Mouse (Mus musculus) intestine, postnatal 0 days (tissue): ENCODE data around the gene Aspscr1. TPM values are rescaled to one million over a fixed set of nuclear protein-coding genes. Genes with fewer than 3 reads are reported as not detected.

Experiments used
- ATAC-seq: fragments of 200-750 bp; cut with Nextera tagmentation; 2 replicates; pipeline ENCODE4 v1.8.0; 2017; ENCODE audit warnings: mild to moderate bottlenecking, moderate TSS enrichment, moderate library complexity
- H3K27ac ChIP-seq: fragments of 300-500 bp; sonication (generic); 2 replicates; pipeline ENCODE4 v1.5.1; 2014; ENCODE audit warnings: mild to moderate bottlenecking, low read depth, low read length, moderate library complexity
- H3K27me3 ChIP-seq: fragments of 300-500 bp; sonication (generic); replicated peaks from 2 replicates; pipeline ENCODE4 v1.6.1; 2014; ENCODE audit warnings: low read length, mixed read lengths; ENCODE audit not compliant: control insufficient read depth, insufficient read depth
- H3K36me3 ChIP-seq: fragments of 300-500 bp; sonication (generic); 2 replicates; pipeline ENCODE4 v1.6.1; 2014; ENCODE audit warnings: mild to moderate bottlenecking, moderate library complexity; ENCODE audit not compliant: control insufficient read depth, insufficient read depth
- H3K4me1 ChIP-seq: fragments of 300-500 bp; sonication (generic); replicated peaks from 2 replicates; pipeline ENCODE4 v1.6.1; 2014; ENCODE audit warnings: antibody characterized with exemption, low read length, mixed read lengths; ENCODE audit not compliant: control insufficient read depth, insufficient read depth
- H3K4me2 ChIP-seq: fragments of 300-500 bp; sonication (generic); replicated peaks from 2 replicates; pipeline ENCODE4 v1.6.1; 2014; ENCODE audit warnings: low read depth, mild to moderate bottlenecking, moderate library complexity
- H3K4me3 ChIP-seq: fragments of 300-500 bp; sonication (generic); 2 replicates; pipeline ENCODE4 v1.5.1; 2014; ENCODE audit warnings: low read depth, low read length
- H3K9ac ChIP-seq: fragments of 300-500 bp; sonication (generic); 2 replicates; pipeline ENCODE4 v1.6.1; 2014; ENCODE audit warnings: mild to moderate bottlenecking, low read depth, low read length
- H3K9me3 ChIP-seq: fragments of 300-500 bp; sonication (generic); 2 replicates; pipeline ENCODE4 v1.6.1; 2016; ENCODE audit warnings: mixed run types; ENCODE audit not compliant: control insufficient read depth
- CTCF ChIP-seq: sonication (generic); IDR thresholded peaks from 2 replicates; pipeline ENCODE4 v1.5.1; 2016; ENCODE audit warnings: low read depth, mild to moderate bottlenecking, control low read depth, antibody characterized with exemption, moderate library complexity
- WGBS: fragments of 180-500 bp; shearing (Covaris S2); extraction: QIAGEN DNeasy Blood & Tissue Kit; methylation state at CpG from one replicate; pipeline ENCODE4 v1.1.7; 2014; 5-methylcytosine and 5-hydroxymethylcytosine counted together
- polyA plus RNA-seq: library from polyadenylated mRNA; unstranded; fragments of >200 nt; fragmentation: Nextera tagmentation; extraction: Ambion mirVana; gene quantifications from 2 replicates; pipeline ENCODE4 v1.2.1, GENCODE M21; 2015

Aspscr1 gene
- polyA plus RNA-seq, 1 experiment from 2014 or later: 105 TPM

DNA sequence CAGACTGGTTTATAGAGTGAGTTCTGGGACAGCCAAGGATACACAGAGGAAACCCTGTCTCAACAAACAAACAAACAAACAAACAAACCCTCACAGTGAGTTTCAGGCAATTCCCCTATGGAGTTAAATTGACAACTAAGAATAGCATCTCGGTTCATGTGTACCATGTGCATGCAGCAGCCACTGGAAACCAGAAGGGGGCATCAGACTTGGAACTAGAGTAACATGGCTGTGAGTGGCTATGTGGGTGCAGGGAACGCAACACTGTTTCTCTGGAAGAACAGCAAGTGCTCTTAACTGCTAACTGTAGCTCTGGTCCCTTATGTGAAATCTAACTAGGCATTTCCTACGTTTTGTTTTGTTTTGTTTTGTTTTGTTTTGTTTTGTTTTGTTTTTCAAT is 20.9 kb upstream of the Aspscr1 start:
- Histone ChIP-seq H3K9me3 (no peaks in the 10 kb centered on the region), H3K4me1 (0 out of 2 replicates have a peak, but pooled peaks cover 5% of the 10 kb centered on the region), H3K9ac (no peak overlapping the region), H3K27ac (no peak overlapping the region), H3K36me3 (no peaks in the 10 kb centered on the region), H3K27me3 (peaks cover 16% of the 10 kb centered on the region; the same call in 1 of the 2 replicates), H3K4me3 (no peak overlapping the region), H3K4me2 (no peak overlapping the region)
- no peak for ATAC-seq
- WGBS: 72% methylated on average over 3 of the region's 3 CpGs
- peak; percentile 44 for TF ChIP-seq CTCF

DNA sequence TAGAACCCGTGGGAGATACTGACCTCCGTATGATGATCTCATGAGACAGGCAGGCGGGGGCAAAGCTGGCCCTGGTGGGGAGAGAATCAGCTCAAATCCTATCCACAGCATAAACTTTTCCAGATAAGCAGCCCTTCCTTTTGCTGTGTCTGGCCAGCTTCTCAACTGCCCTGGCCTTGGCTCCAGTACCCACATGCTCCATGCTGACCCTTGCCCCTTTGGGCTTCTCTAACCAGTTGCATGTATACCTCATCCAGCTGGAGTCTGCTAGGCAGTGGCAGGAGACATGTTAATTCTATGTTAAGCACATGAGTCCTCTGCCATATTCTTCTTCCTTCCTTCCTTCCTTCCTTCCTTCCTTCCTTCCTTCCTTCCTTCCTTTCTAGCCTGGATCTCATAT is 18.0 kb upstream of the Aspscr1 start:
- Histone ChIP-seq H3K4me1 (0 out of 2 replicates have a peak, but pooled peaks cover under 1% of the 10 kb centered on the region), H3K36me3 (no peaks in the 10 kb centered on the region), H3K4me3 (no peak overlapping the region), H3K27ac (no peak overlapping the region), H3K4me2 (no peak overlapping the region), H3K27me3 (peaks cover 38% of the 10 kb centered on the region), H3K9ac (no peak overlapping the region), H3K9me3 (no peaks in the 10 kb centered on the region)
- TF ChIP-seq CTCF: no peak
- no peak for ATAC-seq
- WGBS: 68% methylated on average over 3 of the region's 3 CpGs

DNA sequence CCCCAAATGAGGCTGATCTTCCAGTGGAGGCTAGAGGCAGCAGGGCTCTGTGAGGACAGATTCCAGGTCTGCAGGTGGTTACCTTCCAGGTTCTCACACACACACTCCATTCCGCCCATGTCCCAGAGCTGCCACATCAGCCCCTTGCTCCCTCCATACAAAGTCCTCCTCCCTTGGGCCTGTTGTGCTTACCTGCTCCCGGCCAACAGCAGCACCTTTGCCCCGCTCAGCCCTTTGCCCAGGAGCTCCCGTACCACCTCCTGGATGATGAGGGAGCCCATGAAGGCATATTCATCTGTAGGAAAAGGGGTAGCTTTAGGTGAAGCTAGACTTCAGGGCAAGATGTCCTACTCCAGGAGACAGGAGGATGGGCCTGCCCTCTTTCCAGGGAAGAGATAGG is 15.5 kb upstream of the Aspscr1 start:
- no peak for TF ChIP-seq CTCF
- Histone ChIP-seq H3K36me3 (no peaks in the 10 kb centered on the region), H3K4me1 (peaks cover 8% of the 10 kb centered on the region), H3K9ac (no peak overlapping the region), H3K27ac (no peak overlapping the region), H3K27me3 (peaks cover 64% of the 10 kb centered on the region), H3K4me3 (no peak overlapping the region), H3K4me2 (no peak overlapping the region), H3K9me3 (no peaks in the 10 kb centered on the region)
- 83% methylated on average over 4 of the region's 4 CpGs for WGBS
- no peak for ATAC-seq

GRCm38 (mm10) chr11:120658876-120659410 is 13.8 kb upstream of the Aspscr1 start:
- 0 out of 2 replicates have a peak overlapping the region, but pooled peaks have one; percentile 18 for H3K4me2 ChIP-seq
- peak; percentile 96 for TF ChIP-seq CTCF
- H3K27me3 ChIP-seq: peaks cover 74% of the 10 kb centered on the region
- H3K4me3 ChIP-seq: no peak overlapping the region
- 3% methylated on average over 24 of the region's 24 CpGs for WGBS
- 0 out of 2 replicates have a peak, but pooled peaks have one; percentile 6 for ATAC-seq
- H3K9me3 ChIP-seq: no peaks in the 10 kb centered on the region
- H3K36me3 ChIP-seq: no peaks in the 10 kb centered on the region
- no peak overlapping the region for H3K27ac ChIP-seq
- H3K4me1 ChIP-seq: peaks cover 8% of the 10 kb centered on the region
- no peak overlapping the region for H3K9ac ChIP-seq

- Histone ChIP-seq H3K36me3 (no peaks in the 10 kb centered on the region), H3K27ac (no peak overlapping the region), H3K27me3 (peaks cover 74% of the 10 kb centered on the region), H3K9ac (no peak overlapping the region), H3K4me1 (peaks cover 8% of the 10 kb centered on the region), H3K4me3 (peak overlapping the region; percentile 42), H3K4me2 (peak overlapping the region; percentile 81), H3K9me3 (no peaks in the 10 kb centered on the region)
- no peak for TF ChIP-seq CTCF
- no peak for ATAC-seq
- WGBS: 3% methylated on average over 50 of the region's 50 CpGs
Measured at GRCm38 (mm10) chr11:120659509-120660300, 13.1 kb upstream of the Aspscr1 start.

- H3K9me3 ChIP-seq: no peaks in the 10 kb centered on the region
- peak overlapping the region; percentile 31; the same call in 1 of the 2 replicates for H3K9ac ChIP-seq
- H3K27ac ChIP-seq: no peak overlapping the region
- H3K4me3 ChIP-seq: peak overlapping the region; percentile 42
- H3K36me3 ChIP-seq: no peaks in the 10 kb centered on the region
- peak overlapping the region; percentile 81 for H3K4me2 ChIP-seq
- TF ChIP-seq CTCF: peak; percentile 40
- ATAC-seq: peak; percentile 48
- under 1% methylated on average over 85 of the region's 95 CpGs for WGBS
- peaks cover 8% of the 10 kb centered on the region for H3K4me1 ChIP-seq
- H3K27me3 ChIP-seq: peaks cover 76% of the 10 kb centered on the region
Measured at GRCm38 (mm10) chr11:120660301-120661075, 12.3 kb upstream of the Aspscr1 start.
